8 mouse cellular contexts compared by ENCODE assay signal in the genomic region with DNA sequence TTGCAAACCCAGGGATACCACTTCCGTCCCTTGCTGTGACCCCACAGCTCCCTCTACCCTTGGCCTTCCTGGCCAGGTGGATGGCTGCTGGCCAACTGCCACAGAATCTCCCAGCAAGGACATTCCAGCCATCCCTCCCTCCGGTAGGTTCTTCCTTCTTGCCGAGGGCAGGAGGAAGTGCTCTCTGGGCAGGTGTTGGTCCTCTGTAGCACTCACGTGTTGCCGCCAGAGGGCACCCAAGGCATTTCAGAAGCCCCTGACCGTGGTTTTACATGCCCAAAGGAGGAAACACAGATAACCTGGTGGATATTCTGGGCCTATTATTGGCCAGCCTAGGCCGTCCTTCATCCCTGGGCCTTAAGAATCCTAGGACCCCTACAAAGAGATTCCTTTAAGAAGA. TPM values are rescaled to one million over a fixed set of nuclear protein-coding genes. Genes with fewer than 3 reads are reported as not detected.
DNase-seq lines count a peak whose midpoint lies in the region; ATAC-seq and TF ChIP-seq lines count a peak whose summit lies in the region.

No protein-coding gene starts in this region.

- 0 out of 2 replicates have a peak overlapping the region, but pooled peaks have one; percentile 25 for H3K4me2 ChIP-seq in midbrain, embryonic 15.5 days

- ATAC-seq in cerebellum, adult (ENCODE audit: insufficient number of reproducible peaks, low FRiP score, low TSS enrichment) = no peak
- ATAC-seq in midbrain, embryonic 15.5 days (replicated peaks) = no peak

- no peak overlapping the region for H3K27ac ChIP-seq in midbrain, embryonic 15.5 days
- H3K27ac ChIP-seq in spleen, adult 2 months (ENCODE audit: insufficient read depth, low read length) = no peak overlapping the region

- peaks cover 15% of the 10 kb centered on the region for H3K27me3 ChIP-seq in midbrain, embryonic 15.5 days (replicated peaks)
- no peaks in the 10 kb centered on the region for H3K27me3 ChIP-seq in spleen, adult 2 months (ENCODE audit: control insufficient read depth, insufficient read depth, low read length)

- peak; percentile 84 for DNase-seq in cerebellum, adult 11 months
- peak; percentile 91 to 92 for DNase-seq in cerebellum, postnatal 10 days
- peak; percentile 76 for DNase-seq in gastrocnemius, postnatal 10 days
- DNase-seq in kidney, adult 18-20 months = peak; percentile 82
- peak; percentile 86 for DNase-seq in left cerebral cortex, postnatal 4 days
- DNase-seq in spleen, adult 2 months (ENCODE audit: low read depth in 1 of 2, low spot score in 2 of 2) = peak; percentile 73 to 84

- peak; percentile 93 for TF ChIP-seq CTCF in spleen, adult 2 months (IDR thresholded peaks at IDR 0.05; ENCODE audit: extremely low read depth, insufficient read depth, insufficient read length, insufficient replicate concordance)

- intact Hi-C loops in left cerebral cortex, postnatal 4 days (cut with DNase I) = loop anchor here (2.0 kb wide), 1 partner anchor 40 kb away; no protein-coding TSS in a partner anchor

- no peaks in the 10 kb centered on the region for H3K36me3 ChIP-seq in midbrain, embryonic 15.5 days (replicated peaks)
- no peaks in the 10 kb centered on the region for H3K36me3 ChIP-seq in spleen, adult 2 months (ENCODE audit: control insufficient read depth, insufficient read depth, low read length)

- peaks cover 13% of the 10 kb centered on the region for H3K4me1 ChIP-seq in midbrain, embryonic 15.5 days
- peaks cover 4% of the 10 kb centered on the region; the same call in 1 of the 2 replicates for H3K4me1 ChIP-seq in spleen, adult 2 months (ENCODE audit: control insufficient read depth, insufficient read depth, insufficient read length)

- TF ChIP-seq POLR2A in spleen, adult 2 months (IDR thresholded peaks at IDR 0.05; ENCODE audit: low read depth, low read length) = no peak

- WGBS in midbrain, embryonic 15.5 days = 1% methylated on average over 7 of the region's 7 CpGs
- WGBS in spleen, adult 2 months = 3% methylated on average over 7 of the region's 7 CpGs

- no peak overlapping the region for H3K4me3 ChIP-seq in midbrain, embryonic 15.5 days
- no peak overlapping the region for H3K4me3 ChIP-seq in spleen, adult 2 months (ENCODE audit: extremely low read depth, insufficient read depth, insufficient read length)

- H3K9me3 ChIP-seq in midbrain, embryonic 15.5 days = no peaks in the 10 kb centered on the region

- no peak overlapping the region for H3K9ac ChIP-seq in midbrain, embryonic 15.5 days

RNA-seq across cellular contexts. Expression of gene Sp2, which starts 0.4 kb away (rescaled TPM):
- total RNA-seq in gastrocnemius, postnatal 10 days (2021) = 10 to 100 TPM; 15.2 to 15.9 TPM
- 10 to 100 TPM in 1 of 2 experiments, 1 to 10 TPM in 1; 9.5 to 11.5 TPM for total RNA-seq in left cerebral cortex, postnatal 4 days (2021)
- 16.2 and 17.3 TPM in 2 replicates for polyA plus RNA-seq in midbrain, embryonic 15.5 days (2015; fragmentation: Nextera tagmentation; extraction: Ambion mirVana)
- 23.9 and 29.1 TPM in 2 replicates for polyA plus RNA-seq in spleen, adult 2 months (2012; rRNA removed)

RNA-seq across cellular contexts. Expression of gene Sp6, which starts 30.8 kb away (rescaled TPM):
- under 1 TPM; 0.21 to 0.77 TPM for total RNA-seq in gastrocnemius, postnatal 10 days (2021)
- 1 to 10 TPM in 1 of 2 experiments, under 1 TPM in 1; 0.92 to 1.1 TPM for total RNA-seq in left cerebral cortex, postnatal 4 days (2021)
- polyA plus RNA-seq in midbrain, embryonic 15.5 days (2015; fragmentation: Nextera tagmentation; extraction: Ambion mirVana) = 0.37 TPM in 1 of 2 replicates, not detected in the other
- 0.57 and 0.82 TPM in 2 replicates for polyA plus RNA-seq in spleen, adult 2 months (2012; rRNA removed)

RNA-seq across cellular contexts. Expression of gene Pnpo, which starts 38.6 kb away (rescaled TPM):
- total RNA-seq in gastrocnemius, postnatal 10 days (2021) = 1 to 10 TPM; 8.4 to 9.4 TPM
- 10 to 100 TPM; 11.7 to 15.1 TPM for total RNA-seq in left cerebral cortex, postnatal 4 days (2021)
- polyA plus RNA-seq in midbrain, embryonic 15.5 days (2015; fragmentation: Nextera tagmentation; extraction: Ambion mirVana) = 28.7 and 29.7 TPM in 2 replicates
- 33.2 and 57.0 TPM in 2 replicates for polyA plus RNA-seq in spleen, adult 2 months (2012; rRNA removed)

RNA-seq across cellular contexts. Expression of gene Scrn2, which starts 47.4 kb away (rescaled TPM):
- 10 to 100 TPM; 11.3 to 11.4 TPM for total RNA-seq in gastrocnemius, postnatal 10 days (2021)
- 1 to 10 TPM; 5.5 to 7.3 TPM for total RNA-seq in left cerebral cortex, postnatal 4 days (2021)
- 15.0 and 16.4 TPM in 2 replicates for polyA plus RNA-seq in midbrain, embryonic 15.5 days (2015; fragmentation: Nextera tagmentation; extraction: Ambion mirVana)
- 10.0 and 12.3 TPM in 2 replicates for polyA plus RNA-seq in spleen, adult 2 months (2012; rRNA removed)

RNA-seq across cellular contexts. Expression of gene Prr15l, which starts 54.5 kb away (rescaled TPM):
- total RNA-seq in gastrocnemius, postnatal 10 days (2021) = not detected
- total RNA-seq in left cerebral cortex, postnatal 4 days (2021) = not detected
- polyA plus RNA-seq in midbrain, embryonic 15.5 days (2015; fragmentation: Nextera tagmentation; extraction: Ambion mirVana) = 0.17 and 0.30 TPM in 2 replicates
- polyA plus RNA-seq in spleen, adult 2 months (2012; rRNA removed) = 1.8 and 2.2 TPM in 2 replicates
